Mouse (Mus musculus) cortical plate, adult 2 months (tissue): ENCODE results near the gene Col2a1.

ENCODE experiments used
- CTCF ChIP-seq: fragments of 200-500 bp; IDR thresholded peaks from 2 replicates; pipeline ENCODE4 v1.5.1; 2011; ENCODE audit warnings: mild to moderate bottlenecking, control low read depth, low read length; ENCODE audit not compliant: insufficient read depth; ENCODE audit errors: extremely low read depth
- POLR2A ChIP-seq: fragments of 200-500 bp; IDR thresholded peaks from 2 replicates; pipeline ENCODE4 v1.6.1; 2011; ENCODE audit warnings: mild to moderate bottlenecking, low read length, control low read depth; ENCODE audit not compliant: insufficient read depth; ENCODE audit errors: extremely low read depth

DNA sequence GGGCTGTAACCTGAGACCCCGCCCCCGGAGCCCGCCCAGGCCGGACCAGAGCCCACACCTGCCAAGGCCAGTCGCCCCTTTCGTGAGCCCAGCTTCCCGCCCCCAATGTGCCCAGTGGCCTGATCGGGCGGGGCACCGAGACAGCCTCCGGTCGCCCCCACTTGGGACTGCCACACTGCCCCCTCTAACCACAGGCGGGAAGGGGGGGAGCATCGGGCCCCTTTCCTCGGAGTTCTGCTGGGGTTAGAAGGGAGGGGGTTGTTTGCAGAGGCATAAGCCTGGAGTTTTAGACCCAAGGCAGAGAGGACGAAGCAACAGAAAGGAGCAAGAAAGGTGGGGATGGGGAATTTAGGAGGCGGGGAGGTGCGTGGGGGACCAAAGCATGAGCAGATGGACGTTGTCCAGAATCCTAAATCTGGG lies 255 bp upstream of the Col2a1 start:
- TF ChIP-seq CTCF (no peak), POLR2A (no peak)
